Mouse (Mus musculus) kidney, adult 8-10 months (tissue): ENCODE data around the gene Aarsd1.
"Not testable (repeated sequence)": the region's sequence is repeated elsewhere in the genome, so short reads cannot be mapped to it uniquely, and the experiment has no call there.

Experiments
- DNase-seq, 2 experiments: peaks; one replicate each; pipeline ENCODE4 v3.0.0; 2022

Gene Aarsd1

DNA sequence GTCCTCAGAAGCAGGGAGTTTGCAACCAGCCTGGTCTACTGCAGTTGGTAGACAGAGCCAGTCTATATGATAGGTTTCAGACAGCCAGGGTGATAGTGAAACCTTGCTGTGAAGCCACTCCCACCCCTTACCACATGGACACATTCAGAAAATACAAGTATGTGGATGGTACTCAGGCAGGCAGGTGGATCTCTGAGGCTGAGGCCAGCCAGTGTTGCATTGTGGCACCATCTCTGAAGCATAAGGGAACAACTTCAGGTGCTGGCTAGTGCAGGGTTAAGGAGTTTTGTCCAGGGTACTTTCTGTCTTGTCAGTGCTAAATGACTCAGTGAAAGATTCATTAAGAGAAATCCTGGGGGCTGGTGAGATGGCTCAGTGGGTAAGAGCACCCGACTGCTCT is 28.9 kb upstream of the Aarsd1 start:
- DNase-seq: no peak

DNA sequence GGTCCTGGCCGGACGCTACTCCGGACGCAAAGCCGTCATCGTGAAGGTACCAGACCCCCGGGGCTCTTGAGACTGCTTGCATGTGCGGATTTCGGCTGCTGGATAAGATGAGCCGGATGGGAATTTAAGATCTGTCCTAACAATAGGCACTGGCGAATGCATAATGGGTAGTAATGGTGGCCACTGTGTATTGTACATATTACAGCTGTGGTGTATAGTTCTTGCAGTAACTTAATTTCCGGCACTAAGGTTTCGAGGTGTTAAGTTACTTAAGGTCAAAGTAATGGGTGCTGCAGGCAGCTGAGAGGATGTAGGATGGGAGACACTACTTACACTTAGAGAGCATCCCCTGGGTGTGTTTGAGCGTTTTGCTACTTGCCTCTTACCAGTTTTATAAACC is 25.3 kb upstream of the Aarsd1 start:
- DNase-seq: no peak

DNA sequence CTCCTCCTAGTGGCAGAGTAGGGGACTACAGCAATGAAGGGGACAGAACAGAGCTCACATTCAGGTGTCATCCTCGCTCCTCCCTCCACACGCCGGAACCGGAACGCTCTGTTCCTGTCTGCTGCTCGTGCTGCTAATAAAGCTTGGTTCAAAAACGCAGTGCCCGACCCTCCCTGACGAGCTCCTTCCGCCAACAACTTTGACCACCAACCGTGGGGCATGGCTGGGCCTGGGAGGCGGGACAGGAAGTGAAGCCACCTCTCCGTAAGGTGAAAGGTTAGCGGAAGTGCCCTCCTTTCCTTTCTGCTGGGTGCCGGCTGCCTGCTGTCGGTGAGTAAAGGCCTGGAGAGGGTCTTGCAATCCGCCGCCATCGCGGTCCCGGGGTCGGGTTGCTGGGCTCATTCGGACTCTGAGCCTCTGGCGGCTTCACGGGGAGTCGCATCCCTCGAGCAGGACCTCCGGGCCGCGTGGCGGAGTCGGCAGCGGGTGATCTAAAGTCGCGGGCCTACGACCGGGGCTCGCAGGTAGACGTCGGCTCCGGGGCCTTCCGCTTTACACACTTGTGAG is 24.8 kb upstream of the Aarsd1 start, which contains the start of gene Rpl27:
Rpl27 (plus strand) TSS at position 172 of the 567 bp plus-strand sequence.
- DNase-seq: peak; percentile 97 to 99

DNA sequence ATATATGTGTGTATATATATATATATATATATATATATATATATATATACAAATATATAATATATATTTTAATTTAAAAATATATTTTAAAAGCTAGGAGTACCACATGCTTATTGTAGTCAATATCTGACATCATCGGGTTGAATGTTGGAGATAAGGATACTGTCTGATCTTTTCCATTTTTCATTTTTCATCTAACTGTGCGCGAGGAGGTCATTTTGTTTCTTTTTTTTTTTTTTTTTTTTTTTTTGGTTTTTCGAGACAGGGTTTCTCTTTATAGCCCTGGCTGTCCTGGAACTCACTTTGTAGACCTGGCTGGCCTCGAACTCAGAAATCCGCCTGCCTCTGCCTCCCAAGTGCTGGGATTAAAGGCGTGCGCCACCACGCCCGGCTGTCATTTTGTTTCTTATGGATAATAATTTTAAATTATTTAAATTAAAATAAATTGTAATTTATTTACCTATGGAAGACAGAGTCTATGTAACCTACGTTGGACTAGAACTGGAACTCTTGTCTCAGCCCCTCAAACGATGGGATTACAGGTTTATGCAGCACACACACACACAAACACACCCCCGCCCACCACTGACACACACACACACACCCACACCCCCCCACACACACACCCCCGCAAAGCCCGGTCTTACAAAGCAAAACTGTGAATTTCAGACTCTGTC is 24.2 kb upstream of the Aarsd1 start:
- not testable (repeated sequence) for DNase-seq

DNA sequence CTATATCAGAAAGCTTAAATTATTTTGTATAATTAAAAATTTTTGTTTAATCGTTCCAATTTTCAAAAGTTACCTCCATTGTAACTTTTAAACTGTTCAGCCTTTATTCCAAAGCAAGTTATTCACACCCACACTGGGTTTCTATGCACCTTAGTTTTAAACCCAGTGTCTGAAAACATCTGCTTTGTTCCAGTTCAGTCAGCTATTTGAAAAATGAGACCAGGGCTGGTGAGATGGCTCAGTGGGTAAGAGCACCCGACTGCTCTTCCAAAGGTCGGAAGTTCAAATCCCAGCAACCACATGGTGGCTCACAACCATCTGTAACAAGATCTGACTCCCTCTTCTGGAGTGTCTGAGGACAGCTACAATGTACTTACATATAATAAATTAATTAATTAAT is 20.6 kb upstream of the Aarsd1 start:
- not testable (repeated sequence) for DNase-seq

DNA sequence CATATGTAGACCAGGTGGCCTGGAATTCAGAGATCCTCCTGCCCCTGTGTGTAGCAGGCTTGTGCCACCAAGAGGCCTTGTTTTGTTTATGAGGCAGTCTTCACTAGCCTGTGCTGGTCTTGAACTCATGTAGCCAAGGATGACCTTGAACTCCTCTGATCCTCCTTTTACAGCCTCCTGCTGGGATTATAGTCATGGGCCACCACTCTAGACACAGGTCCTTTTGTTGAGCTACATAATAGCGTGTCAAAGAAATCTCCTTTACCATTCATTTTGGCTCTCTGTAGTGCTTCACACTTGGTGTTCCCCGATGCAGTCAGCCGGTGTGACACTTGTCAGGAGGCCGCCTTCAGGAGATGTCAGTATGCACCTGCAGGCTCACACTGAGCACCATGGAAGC is 19.5 kb upstream of the Aarsd1 start:
- no peak for DNase-seq

DNA sequence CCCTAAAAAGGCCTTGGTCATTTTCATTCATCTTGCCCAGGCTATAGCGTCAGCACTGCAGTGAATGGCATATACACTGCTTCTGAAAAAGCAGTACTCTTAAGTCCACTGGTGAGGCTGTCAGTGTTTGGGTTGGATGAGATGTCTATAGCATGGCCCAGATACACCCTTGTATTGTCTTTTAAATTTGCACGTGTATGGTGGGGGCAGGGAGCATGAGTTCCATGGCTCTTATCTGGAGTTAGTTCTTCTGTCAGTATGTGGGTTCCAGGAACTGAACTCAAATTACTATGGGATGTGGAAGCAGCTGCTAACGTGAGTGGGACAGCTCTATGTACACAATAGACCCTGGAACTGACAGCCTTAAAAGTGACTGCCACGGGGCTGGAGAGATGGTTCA is 18.4 kb upstream of the Aarsd1 start:
- DNase-seq: no peak

DNA sequence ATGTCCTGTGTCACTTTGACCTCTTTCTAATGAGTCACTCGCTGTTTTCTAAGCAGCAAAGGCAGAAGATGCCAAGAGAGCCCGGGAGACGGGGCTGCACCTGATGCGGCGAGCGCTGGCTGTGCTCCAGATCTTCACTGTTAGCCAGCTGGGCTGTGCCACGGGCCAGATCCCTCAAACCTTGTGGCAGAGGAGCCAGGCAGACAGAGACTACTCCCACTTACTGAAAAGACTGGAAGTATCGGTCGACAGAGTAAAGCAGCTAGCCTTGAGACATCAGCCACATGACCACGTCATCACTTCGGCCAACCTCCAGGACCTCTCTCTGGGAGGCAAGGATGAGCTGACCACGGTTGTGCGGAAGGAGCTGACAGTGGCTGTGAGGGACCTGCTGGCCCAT is 16.0 kb upstream of the Aarsd1 start:
- DNase-seq: no peak

DNA sequence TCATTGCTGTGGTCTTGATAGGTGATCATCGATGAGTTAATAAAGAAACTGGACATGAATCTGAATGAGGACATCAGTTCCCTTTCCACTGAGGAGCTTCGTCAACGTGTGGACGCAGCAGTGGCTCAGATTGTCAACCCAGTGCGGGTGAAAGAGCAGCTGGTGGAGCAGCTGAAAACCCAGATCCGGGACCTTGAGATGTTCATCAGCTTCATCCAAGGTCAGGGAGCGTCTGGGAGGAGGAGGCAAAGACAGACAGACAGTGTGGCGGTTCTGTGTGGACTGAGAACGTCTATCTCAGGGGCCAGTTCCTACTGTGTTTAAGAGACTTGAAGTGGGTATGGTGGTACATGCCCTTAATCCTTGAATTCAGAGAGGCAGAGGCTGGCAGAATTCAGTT is 13.9 kb upstream of the Aarsd1 start:
- no peak for DNase-seq

DNA sequence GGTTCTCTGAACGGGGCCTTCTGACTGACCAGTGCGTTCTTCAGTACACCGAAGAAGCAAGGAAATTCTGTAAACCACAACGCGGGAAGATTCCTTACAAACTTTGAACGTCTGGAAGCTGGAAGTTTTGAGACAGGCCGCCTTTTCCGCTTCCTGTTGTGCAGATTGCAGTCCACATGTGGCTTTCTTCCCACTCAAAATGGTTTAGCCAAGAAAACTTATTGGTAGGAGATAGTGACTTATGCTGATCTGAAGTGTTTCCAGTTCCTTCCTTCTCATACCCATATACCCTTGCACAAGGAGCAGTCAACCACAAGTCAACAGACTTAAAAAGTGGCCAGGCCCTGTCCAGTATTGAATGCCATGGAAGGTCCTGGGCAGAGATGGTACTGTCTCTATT is 8.8 kb upstream of the Aarsd1 start:
- DNase-seq: no peak

DNA sequence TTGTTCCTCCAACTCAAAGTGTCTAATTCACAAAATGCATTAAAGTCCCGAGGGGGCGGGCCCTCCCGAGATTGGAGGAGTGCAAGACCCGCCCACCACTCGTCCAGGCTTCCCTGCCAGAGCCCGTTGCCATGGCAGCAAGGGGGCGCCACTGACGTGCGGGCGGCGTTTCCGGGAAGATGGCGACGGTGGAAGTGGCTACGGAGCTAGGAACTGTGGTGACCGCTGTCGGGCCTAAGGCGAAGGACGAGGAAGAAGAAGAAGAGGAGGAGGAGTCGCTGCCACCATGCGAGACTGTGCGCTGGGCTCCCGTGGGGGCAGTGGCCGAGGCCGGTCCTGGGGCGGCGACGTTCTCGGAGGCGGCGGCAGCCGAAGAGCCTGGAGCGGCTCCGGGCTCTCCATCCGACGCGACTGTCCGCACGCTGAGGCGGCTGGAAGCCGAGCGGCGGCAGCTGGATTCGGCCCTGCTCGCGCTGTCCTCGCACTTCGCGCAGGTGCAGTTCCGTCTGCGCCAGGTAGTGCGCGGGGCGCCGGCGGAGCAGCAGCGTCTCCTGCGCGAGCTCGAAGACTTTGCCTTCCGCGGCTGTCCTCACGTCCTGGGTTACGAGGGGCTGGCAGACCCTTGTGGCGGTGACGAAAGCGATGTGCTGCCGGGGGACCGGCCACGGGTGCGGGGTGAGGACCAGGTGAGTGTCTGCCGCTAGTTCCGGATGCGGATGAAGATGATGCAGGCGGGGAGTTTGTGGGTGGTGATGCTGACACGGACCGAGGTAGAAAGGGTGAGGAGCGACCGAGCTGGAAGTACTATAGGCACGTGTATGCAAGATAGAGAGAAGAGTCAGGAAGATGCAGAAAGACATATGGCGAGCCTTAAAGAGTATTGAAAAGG is 7.8 kb upstream of the Aarsd1 start, which contains the start of the genes Rundc1 and Ptges3l:
Rundc1 (plus strand) TSS at position 161 of the 889 bp plus-strand sequence.
Ptges3l (minus strand) TSS at position 409 of the 889 bp plus-strand sequence.
- peak; percentile 96 to 97 for DNase-seq

DNA sequence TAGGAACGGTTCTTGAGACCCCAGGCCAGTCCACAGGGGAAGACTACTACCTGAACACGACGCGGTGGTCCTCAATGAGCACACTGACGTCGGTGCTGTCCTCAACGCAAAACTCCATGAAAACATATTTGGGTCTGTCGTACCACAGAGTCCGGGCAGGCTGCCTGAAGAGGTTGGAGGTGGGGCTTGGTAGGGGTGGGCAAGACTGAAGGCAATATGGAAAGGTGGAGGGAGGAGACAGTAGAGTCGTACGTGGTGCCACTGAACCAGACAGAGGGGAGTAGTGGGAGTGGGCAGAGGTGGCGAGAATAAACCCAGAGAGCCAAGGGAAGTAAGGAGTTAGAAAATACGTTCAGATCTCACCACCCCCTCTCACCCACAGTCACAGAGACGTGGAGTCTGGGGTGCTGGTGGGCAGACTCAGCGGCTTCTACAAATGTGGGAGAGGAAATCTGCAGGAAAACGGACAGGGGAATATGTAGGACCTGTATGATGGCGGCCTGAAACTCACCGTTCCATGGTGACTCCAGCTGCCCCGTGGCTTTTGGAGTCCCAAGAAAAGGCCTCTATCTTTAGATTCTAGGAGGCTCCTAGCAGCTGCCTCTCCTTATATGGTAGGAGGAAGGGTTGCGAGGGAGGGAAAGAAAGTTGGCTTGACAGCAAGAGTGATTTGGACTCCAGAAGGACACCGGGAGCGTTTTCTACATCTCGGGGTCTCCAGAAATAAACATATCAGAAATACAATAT is 6.9 kb upstream of the Aarsd1 start, which contains the start of gene Gm27029:
Gm27029 (minus strand) TSS at position 692 of the 747 bp plus-strand sequence.
- DNase-seq: no peak

DNA sequence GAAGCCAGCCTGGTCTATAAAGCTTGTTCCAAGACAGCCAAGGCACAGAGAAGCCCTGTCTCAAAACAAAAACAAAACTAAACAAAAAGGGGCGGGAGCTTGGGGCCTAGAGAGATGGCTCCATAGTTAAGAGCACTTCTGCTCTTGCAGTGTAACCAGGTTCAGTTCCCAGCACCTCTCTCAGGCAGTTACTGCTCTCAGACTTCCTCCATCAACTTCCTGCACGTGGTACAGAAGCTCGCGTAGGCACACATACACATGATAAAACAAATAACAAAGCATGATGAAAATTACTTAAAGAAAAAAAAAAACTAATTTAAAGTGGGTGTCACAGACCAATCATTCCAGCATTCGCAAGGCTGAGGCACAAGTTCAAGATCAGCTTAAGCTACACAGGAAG is 2.7 kb upstream of the Aarsd1 start:
- DNase-seq: no peak

DNA sequence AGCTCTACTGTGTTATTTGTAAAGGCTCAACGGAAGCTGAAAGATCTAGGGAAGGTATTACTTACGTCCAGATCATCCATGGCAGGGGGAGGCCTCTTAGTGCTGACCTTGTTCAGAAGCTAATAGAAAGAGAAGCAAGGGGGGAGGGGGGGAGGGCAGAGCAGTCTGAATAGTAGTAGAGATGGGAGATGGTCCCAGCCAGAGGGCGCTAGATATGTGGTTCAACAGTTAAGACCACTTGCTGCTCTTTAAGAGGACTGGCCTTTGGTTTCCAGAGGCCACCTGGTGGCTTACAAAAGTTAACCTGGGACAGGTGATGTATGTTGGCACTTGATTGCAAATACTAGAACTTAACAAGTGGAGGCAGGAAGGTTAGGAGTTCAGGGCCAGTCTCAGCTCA is 2.2 kb upstream of the Aarsd1 start:
- no peak for DNase-seq

DNA sequence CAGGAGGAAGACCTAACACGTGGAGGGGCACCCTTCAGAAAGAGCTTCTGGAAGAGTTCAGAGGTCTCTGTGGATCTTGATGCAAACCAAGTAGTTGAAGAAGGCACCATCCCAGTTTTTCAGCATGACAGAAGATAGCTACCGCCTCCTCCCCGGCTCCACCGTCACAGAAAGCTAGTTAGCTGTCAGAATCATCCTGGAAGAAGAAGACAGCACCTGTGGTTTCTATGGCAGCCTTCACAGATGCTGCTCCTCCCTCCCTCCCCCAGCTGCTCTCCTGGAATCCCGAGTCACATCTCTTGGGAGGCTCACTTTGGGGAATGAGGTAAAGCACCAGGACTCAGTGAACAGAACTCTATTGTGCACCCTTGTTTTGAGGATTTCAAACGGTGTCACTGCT is 1.6 kb upstream of the Aarsd1 start:
- no peak for DNase-seq

DNA sequence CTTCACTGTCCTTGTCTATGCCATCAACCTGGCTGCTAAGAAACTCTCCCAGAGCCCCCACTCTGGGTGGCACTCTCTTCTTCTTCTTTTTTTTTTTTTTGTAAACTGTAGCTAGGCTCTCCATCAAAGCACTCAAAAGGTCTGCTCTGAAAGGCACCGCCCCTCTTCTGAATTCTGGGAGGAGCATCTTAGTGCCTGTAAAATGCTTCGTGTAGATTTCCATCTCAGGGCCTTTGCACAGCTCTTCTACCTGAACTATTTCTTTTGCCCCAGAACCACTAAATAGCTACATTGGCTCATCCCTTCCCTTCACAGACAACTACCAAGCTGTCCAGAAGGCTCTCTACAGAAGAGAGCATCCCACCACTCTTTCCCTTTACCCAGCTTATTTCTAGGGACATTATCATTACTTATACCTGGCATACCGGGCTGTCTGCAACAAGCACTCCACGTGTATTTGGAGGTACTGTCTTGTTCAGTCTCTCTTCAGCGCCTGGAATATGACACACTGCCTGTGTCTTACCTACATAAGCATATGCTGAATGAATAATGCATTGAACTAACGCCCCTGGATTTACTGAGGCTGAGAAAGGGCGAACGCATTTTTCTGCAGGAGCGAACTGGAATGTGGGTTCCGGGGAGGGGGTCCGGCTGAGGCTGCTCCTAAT is 848 bp downstream of the Aarsd1 start:
- DNase-seq: no peak

DNA sequence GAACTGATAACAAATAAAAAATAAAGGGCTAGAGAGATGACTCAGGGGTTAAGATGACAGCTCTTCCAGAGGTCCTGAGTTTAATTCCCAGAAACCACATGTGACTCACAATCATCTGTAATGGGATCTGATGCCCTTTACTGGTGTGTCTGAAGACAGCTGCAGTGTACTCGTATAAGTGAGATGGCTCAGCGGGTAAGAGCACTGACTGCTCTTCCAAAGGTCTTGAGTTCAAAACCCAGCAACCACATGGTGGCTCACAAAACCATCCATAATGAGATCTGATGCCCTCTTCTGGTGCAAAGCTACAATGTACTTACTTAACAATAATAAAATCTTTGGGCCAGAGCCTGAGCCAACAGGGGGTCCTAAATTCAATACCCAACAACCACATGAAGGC is 2.1 kb downstream of the Aarsd1 start:
- DNase-seq: no peak

DNA sequence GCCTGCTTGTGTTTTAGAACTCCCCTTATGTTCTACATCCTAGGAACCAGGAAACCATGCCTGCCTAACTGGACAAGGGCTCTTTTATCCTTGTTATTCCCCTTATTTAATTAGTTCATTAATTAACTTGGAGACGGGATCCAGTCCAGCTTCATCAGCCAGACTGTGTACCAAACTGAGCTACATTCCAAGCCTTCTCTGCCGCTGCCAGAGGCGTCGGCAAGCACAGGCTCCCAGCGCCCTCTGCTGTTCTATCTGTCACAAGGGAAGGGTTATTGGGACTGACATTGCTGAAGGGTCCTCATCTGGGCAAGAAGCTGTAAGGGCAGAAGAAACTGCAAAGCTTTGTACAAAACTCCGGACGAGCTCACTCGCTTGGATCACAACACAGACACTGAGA is 22.3 kb downstream of the Aarsd1 start:
- peak; percentile 84 for DNase-seq

DNA sequence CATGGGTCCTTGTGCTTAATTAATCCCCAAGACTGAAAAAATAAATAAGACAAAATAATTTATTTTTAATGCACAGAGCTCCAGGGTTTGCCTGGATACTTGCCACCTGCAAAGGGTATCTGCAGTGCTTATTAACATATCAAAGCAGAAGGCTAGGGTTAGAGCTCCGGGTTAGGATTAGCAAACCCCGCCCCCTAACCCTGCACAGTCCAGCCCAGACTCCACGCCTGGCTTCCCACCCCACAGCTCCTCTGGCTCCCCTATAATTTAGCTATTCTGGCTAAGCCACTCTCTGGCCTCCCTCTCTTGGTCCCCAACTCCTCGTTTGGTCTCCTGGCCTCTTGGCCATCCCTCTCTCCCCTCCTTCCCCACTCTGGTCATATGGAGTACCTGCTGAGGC is 35.6 kb downstream of the Aarsd1 start:
- DNase-seq: no peak

DNA sequence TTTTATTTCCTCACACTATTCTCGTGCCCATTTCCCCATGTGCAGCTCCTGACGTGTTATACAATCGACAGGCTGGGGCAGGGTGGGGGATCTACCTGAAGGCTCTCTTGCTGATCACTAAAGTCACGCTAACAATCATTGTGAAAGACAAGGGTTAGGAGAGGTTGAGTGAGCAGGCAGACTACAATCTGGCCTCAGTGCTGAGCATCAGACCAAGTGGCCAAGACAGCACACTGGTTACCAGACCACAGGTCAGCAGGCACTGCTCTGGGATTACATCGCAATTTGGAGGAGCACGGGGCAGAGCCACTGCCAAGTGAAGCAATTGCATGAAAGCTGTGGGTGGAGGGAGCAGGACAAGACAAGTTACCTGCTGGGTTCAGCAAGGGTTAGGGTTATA is 38.5 kb downstream of the Aarsd1 start:
- DNase-seq: peak; percentile 46 to 70

DNA sequence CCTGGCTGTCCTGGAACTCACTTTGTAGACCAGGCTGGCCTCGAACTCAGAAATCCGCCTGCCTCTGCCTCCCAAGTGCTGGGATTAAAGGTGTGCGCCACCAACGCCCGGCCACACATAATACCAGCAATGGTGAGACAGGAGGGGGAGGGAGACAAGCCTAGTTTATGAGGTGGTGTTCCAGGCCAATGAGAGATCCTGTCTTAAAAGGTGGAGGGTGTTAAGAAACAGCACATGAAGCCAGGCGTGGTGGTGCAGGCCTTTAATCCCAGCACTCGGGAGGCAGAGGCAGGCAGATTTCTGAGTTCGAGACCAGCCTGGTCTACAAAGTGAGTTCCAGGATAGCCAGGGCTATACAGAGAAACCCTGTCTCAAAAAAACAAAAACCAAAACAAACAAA is 39.2 kb downstream of the Aarsd1 start:
- not testable (repeated sequence) for DNase-seq

DNA sequence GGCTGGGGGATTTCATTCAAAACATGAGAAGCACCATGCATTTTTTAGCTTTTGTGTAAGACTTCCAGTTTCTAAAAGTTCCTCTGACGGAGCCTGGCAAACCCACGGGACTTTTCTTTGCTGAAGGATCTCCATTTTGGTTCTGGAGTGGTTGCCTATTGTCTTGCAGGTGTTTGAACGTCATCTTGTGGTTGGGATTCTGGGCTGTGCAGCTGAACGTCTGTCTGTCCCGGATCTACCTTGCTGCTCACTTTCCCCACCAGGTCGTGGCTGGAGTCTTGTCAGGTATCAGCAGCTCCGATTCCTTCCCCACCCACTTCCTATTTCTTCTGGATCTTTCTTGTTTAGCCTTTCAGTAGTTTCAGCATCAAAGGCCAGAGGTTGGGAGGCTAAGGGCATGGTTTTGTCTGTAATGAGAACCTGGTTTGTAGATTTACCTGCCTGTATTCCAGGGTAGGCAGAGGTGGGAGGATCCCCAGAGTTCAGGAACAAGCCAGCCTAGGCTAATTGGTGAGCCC is 42.9 kb downstream of the Aarsd1 start:
- DNase-seq: no peak
